Mouse (Mus musculus) neural tube, embryonic 15.5 days (tissue): ENCODE measurements around the gene Anapc2. TPM values are rescaled to one million over a fixed set of nuclear protein-coding genes. Genes with fewer than 3 reads are reported as not detected.
"Not testable (repeated sequence)": the region's sequence is repeated elsewhere in the genome, so short reads cannot be mapped to it uniquely, and the experiment has no call there.

ENCODE experiments used
- ATAC-seq: fragments of 200-750 bp; cut with Nextera tagmentation; 2 replicates; pipeline ENCODE4 v1.8.0; 2017; ENCODE audit warnings: mild to moderate bottlenecking, moderate TSS enrichment, moderate library complexity; ENCODE audit not compliant: low FRiP score
- H3K27ac ChIP-seq: fragments of 300-500 bp; sonication (generic); replicated peaks from 2 replicates; pipeline ENCODE4 v1.5.1; 2015; ENCODE audit warnings: mild to moderate bottlenecking, inconsistent platforms
- H3K27me3 ChIP-seq: fragments of 300-500 bp; sonication (generic); replicated peaks from 2 replicates; pipeline ENCODE4 v1.6.1; 2015; ENCODE audit warnings: inconsistent platforms
- H3K36me3 ChIP-seq: fragments of 300-500 bp; sonication (generic); 2 replicates; pipeline ENCODE4 v1.6.1; 2015; ENCODE audit warnings: inconsistent platforms
- H3K4me1 ChIP-seq: fragments of 300-500 bp; sonication (generic); 2 replicates; pipeline ENCODE4 v1.6.1; 2015; ENCODE audit warnings: inconsistent platforms
- H3K4me2 ChIP-seq: fragments of 300-500 bp; sonication (generic); 2 replicates; pipeline ENCODE4 v1.6.1; 2015; ENCODE audit warnings: inconsistent platforms, mild to moderate bottlenecking, moderate library complexity
- H3K4me3 ChIP-seq: fragments of 300-500 bp; sonication (generic); replicated peaks from 2 replicates; pipeline ENCODE4 v1.5.1; 2015; ENCODE audit warnings: mild to moderate bottlenecking, inconsistent platforms
- H3K9ac ChIP-seq: fragments of 300-500 bp; sonication (generic); replicated peaks from 2 replicates; pipeline ENCODE4 v1.6.1; 2015; ENCODE audit warnings: mild to moderate bottlenecking, inconsistent platforms
- H3K9me3 ChIP-seq: fragments of 300-500 bp; sonication (generic); replicated peaks from 2 replicates; pipeline ENCODE4 v1.6.1; 2016; ENCODE audit warnings: inconsistent platforms
- WGBS: fragments of 180-500 bp; shearing (Covaris S2); methylation state at CpG from one replicate; pipeline ENCODE4 v1.1.7; 2015; ENCODE audit warnings: mixed read lengths; 5-methylcytosine and 5-hydroxymethylcytosine counted together
- polyA plus RNA-seq: library from polyadenylated mRNA; unstranded; fragments of >200 nt; fragmentation: Nextera tagmentation; extraction: Ambion mirVana; gene quantifications from 2 replicates; pipeline ENCODE4 v1.2.1, GENCODE M21; 2015

Anapc2 gene
- polyA plus RNA-seq, 1 experiment from 2014 or later = 125 TPM

DNA sequence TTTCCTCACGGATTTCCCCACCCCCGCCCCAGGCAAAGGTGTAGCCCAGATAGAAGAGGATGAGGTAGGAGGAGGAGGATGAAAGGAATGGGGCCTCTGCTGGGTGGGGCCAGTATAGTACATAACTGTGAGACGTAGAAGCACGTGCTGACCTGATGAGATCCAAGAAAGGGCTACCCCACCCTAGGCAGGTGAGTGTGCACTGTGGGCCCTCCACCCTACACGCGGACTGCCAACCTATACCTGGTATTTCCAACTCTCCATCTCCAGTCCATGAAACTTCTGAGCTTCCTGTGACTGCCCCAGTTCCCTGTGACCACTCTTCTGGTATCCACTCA is 30.9 kb upstream of the Anapc2 start:
- 21% methylated on average over 6 of the region's 6 CpGs for WGBS
- H3K9ac ChIP-seq = peak overlapping the region; percentile 86
- peaks cover 3% of the 10 kb centered on the region; the same call in 1 of the 2 replicates for H3K27me3 ChIP-seq
- peak overlapping the region; percentile 84 for H3K27ac ChIP-seq
- peak overlapping the region; percentile 72 for H3K4me3 ChIP-seq
- H3K4me2 ChIP-seq = peak overlapping the region; percentile 67
- peaks cover 23% of the 10 kb centered on the region for H3K36me3 ChIP-seq
- no peaks in the 10 kb centered on the region for H3K9me3 ChIP-seq
- ATAC-seq = peak; percentile 30
- peaks cover 42% of the 10 kb centered on the region for H3K4me1 ChIP-seq

GRCm38 (mm10) chr2:25242101-25242506 is 30.2 kb upstream of the Anapc2 start, which contains the start of the genes Rnf208 and Cysrt1:
Gene Rnf208 (plus strand): TSS chr2:25242255.
Gene Cysrt1 (minus strand): TSS chr2:25242452.
- Histone ChIP-seq H3K4me1 (peaks cover 42% of the 10 kb centered on the region), H3K9me3 (no peaks in the 10 kb centered on the region), H3K9ac (peak within 1 kb of the TSS; percentile 86), H3K27me3 (0 out of 2 replicates have a peak, but pooled peaks cover 3% of the 10 kb centered on the region), H3K4me2 (peak within 1 kb of the TSS; percentile 67), H3K36me3 (peaks cover 26% of the 10 kb centered on the region), H3K4me3 (peak within 1 kb of the TSS; percentile 72), H3K27ac (peak within 1 kb of the TSS; percentile 84)
- peak; percentile 72 for ATAC-seq
- under 1% methylated on average over 47 of the region's 59 CpGs for WGBS

GRCm38 (mm10) chr2:25243342-25243741 is 28.9 kb upstream of the Anapc2 start:
- peak overlapping the region; percentile 67 for H3K4me2 ChIP-seq
- peak overlapping the region; percentile 72 for H3K4me3 ChIP-seq
- no peaks in the 10 kb centered on the region for H3K9me3 ChIP-seq
- peak overlapping the region; percentile 86 for H3K9ac ChIP-seq
- peaks cover 42% of the 10 kb centered on the region for H3K4me1 ChIP-seq
- no peak overlapping the region for H3K27ac ChIP-seq
- no peaks in the 10 kb centered on the region for H3K27me3 ChIP-seq
- H3K36me3 ChIP-seq = peaks cover 28% of the 10 kb centered on the region
- WGBS = 81% methylated on average over 8 of the region's 8 CpGs
- ATAC-seq = no peak

DNA sequence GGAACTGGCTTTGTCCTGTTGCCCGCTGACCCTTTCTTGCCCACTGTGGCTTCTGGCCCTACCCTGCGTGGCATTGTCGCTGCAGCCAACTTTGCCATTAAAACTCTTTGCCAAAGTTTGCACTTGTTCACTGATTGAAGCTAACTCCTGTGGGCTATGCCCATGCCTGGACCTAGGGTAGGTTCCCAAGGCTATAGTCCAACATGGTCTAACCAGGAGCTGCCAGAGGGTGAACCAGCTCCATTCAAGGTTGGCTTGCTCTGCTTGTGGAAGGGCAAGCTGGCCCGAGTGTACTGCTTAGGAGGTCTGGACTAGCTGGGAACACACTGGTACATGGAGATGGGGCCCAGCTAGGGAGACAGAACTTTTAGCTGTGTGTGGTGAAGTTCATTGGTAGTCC is 28.1 kb upstream of the Anapc2 start:
- 92% methylated on average over 4 of the region's 4 CpGs for WGBS
- Histone ChIP-seq H3K4me1 (peaks cover 42% of the 10 kb centered on the region), H3K27me3 (no peaks in the 10 kb centered on the region), H3K9me3 (no peaks in the 10 kb centered on the region), H3K4me3 (no peak overlapping the region), H3K4me2 (peak overlapping the region; percentile 67; the same call in 1 of the 2 replicates), H3K36me3 (peaks cover 35% of the 10 kb centered on the region), H3K27ac (no peak overlapping the region), H3K9ac (no peak overlapping the region)
- no peak for ATAC-seq

DNA sequence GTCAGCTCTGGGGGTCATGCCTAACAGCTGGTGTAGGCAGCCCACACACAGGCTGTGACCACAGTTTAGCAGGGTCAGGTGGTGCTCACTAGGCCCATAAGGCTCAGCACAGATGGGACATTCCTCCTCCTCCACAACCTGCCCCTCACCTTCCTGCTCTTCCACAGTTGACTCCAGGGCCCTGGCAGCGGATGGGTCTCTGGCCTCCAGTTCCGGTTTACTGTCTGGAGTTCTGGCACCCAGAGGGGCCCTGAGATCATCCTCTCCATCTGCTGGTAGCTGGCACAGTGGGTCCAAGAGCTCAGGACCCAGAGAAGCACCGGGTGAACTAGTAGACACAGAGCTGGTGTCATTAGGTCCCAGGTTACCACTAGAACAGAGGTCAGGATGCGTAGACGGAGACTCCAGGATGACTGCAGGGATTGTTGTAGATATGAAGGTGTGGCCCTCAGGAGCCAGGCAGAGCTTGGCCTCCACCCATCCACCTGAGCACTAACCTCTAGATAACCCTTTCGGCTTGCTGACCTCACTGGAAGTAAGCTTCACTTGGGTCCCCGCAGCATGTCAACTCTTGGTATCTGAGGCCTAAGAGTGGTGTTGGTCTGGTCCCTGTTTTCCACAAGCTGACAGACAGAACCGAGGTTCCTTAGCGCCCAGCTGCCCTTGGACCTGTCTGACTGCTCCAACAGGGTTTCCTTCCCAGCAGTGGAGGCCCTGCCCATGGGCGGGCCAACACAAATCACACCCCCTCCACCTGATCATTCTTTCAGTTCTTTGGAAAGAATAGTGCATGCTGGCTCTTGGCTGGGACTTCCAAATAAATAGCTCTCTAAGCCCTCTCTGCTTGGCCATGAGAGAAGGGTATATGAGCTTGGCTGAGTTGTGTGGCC is 25.9 kb upstream of the Anapc2 start, which contains the start of gene AL732309.1:
Gene AL732309.1 (minus strand): TSS at position 681 of the 890 bp plus-strand sequence.
- no peak within 1 kb of the TSS for H3K4me3 ChIP-seq
- no peak for ATAC-seq
- H3K36me3 ChIP-seq = peaks cover 54% of the 10 kb centered on the region
- no peaks in the 10 kb centered on the region for H3K27me3 ChIP-seq
- no peak within 1 kb of the TSS for H3K4me2 ChIP-seq
- no peak within 1 kb of the TSS for H3K9ac ChIP-seq
- H3K4me1 ChIP-seq = peaks cover 30% of the 10 kb centered on the region
- 91% methylated on average over 10 of the region's 10 CpGs for WGBS
- no peaks in the 10 kb centered on the region for H3K9me3 ChIP-seq
- no peak within 1 kb of the TSS for H3K27ac ChIP-seq

DNA sequence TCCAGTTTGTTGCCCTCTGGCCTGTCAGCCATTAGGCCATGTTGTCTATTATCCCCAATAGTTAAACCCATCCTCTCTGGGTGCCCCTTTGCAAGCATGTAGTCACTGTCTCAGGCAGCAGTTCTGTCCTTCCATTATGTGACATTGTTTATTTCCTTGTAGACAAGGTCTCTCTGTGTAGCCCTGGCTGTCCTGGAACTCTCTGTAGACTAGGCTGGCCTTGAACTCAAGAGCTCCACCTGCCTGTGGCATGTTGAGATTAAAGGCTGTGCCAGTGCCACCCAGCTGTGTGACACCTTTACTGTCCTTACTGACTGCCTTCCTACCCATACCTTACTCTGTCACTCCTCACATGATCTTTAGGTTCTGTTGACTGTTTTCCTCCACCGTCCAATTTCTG is 19.9 kb upstream of the Anapc2 start:
- no peaks in the 10 kb centered on the region for H3K27me3 ChIP-seq
- WGBS = 73% methylated on average over 1 of the region's 1 CpGs
- no peaks in the 10 kb centered on the region for H3K9me3 ChIP-seq
- no peak overlapping the region for H3K4me3 ChIP-seq
- no peak for ATAC-seq
- H3K4me2 ChIP-seq = no peak overlapping the region
- no peak overlapping the region for H3K9ac ChIP-seq
- no peak overlapping the region for H3K27ac ChIP-seq
- peaks cover 44% of the 10 kb centered on the region for H3K36me3 ChIP-seq
- H3K4me1 ChIP-seq = peaks cover 25% of the 10 kb centered on the region

- Histone ChIP-seq H3K4me2 (peak within 1 kb of the TSS; percentile 95), H3K4me1 (peaks cover 29% of the 10 kb centered on the region), H3K9me3 (no peaks in the 10 kb centered on the region), H3K27me3 (no peaks in the 10 kb centered on the region), H3K4me3 (peak within 1 kb of the TSS; percentile 100), H3K9ac (peak within 1 kb of the TSS; percentile 96), H3K27ac (peak within 1 kb of the TSS; percentile 83), H3K36me3 (peaks cover 25% of the 10 kb centered on the region)
- peak; percentile 93 for ATAC-seq
- under 1% methylated on average over 38 of the region's 39 CpGs for WGBS
These were observed 16.9 kb upstream of the Anapc2 start, which contains the start of gene Tmem203 for GRCm38 (mm10) chr2:25255284-25255779. Gene Tmem203 (plus strand): TSS chr2:25255439.

DNA sequence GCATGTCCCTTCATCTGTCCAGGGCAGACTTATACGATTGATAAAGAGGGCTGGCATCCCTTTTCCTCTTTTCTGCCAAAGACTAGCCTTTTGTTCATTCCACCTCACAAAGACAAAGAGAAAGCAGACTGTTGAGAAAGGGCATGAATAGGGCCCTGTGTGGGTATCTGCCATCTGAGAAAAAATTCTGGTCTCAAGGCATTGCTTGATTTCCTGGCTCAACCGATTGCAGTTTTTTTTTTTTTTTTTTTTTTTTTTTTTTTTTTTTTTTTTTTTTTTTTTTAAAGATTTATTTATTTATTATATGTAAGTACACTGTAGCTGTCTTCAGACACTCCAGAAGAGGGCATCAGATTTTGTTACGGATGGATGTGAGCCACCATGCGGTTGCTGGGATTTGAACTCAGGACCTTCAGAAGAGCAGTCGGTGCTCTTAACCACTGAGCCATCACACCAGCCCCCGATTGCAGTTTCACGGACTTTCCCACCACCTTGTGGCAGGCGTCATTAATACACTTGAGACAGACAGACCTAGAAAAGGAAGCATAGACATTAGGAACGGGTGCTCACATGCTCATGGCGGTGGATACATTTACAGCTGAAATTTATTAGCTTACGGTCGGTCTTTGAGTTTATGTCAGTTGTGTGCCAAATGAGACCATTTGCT is 15.7 kb upstream of the Anapc2 start:
- Histone ChIP-seq H3K4me1 (peaks cover 30% of the 10 kb centered on the region), H3K36me3 (peaks cover 14% of the 10 kb centered on the region), H3K9ac (peak overlapping the region; percentile 96), H3K4me2 (peak overlapping the region; percentile 95), H3K4me3 (peak overlapping the region; percentile 100)
- ATAC-seq, H3K27me3 ChIP-seq, H3K27ac ChIP-seq, H3K9me3 ChIP-seq: not testable (repeated sequence)
- WGBS = 58% methylated on average over 12 of the region's 12 CpGs

GRCm38 (mm10) chr2:25257250-25257649 is 15.0 kb upstream of the Anapc2 start:
- peaks cover 36% of the 10 kb centered on the region for H3K4me1 ChIP-seq
- not testable (repeated sequence) for ATAC-seq, H3K36me3 ChIP-seq, H3K9ac ChIP-seq, H3K27me3 ChIP-seq, H3K27ac ChIP-seq, H3K4me3 ChIP-seq, H3K9me3 ChIP-seq
- H3K4me2 ChIP-seq = peak overlapping the region; percentile 13; the same call in 1 of the 2 replicates
- 88% methylated on average over 5 of the region's 5 CpGs for WGBS

DNA sequence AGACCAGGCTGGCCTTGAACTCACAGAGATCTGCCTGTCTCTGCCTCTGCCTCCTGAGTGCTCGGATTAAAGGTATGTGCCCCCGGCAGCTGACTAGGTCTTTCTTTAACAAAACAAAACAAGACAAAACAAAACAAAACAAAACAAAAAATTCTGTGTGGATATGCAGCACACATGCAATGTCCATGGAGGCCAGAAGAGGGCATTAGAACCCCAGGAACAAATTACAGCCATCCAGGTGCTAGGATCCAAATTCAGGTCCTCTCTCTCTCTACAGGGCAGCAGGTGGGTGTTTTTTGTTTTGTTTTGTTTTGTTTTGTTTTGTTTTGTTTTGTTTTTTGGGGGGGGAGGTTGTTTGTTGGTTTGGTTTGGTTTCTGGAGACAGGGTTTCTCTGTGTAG is 13.4 kb upstream of the Anapc2 start:
- H3K27me3 ChIP-seq = no peaks in the 10 kb centered on the region
- H3K27ac ChIP-seq = no peak overlapping the region
- no peak overlapping the region for H3K4me2 ChIP-seq
- H3K36me3 ChIP-seq = no peaks in the 10 kb centered on the region
- no peaks in the 10 kb centered on the region for H3K9me3 ChIP-seq
- H3K4me3 ChIP-seq = no peak overlapping the region
- peaks cover 46% of the 10 kb centered on the region for H3K4me1 ChIP-seq
- ATAC-seq = no peak
- whole genome bisulfite sequencing = 47% methylated on average over 2 of the region's 2 CpGs
- H3K9ac ChIP-seq = no peak overlapping the region

DNA sequence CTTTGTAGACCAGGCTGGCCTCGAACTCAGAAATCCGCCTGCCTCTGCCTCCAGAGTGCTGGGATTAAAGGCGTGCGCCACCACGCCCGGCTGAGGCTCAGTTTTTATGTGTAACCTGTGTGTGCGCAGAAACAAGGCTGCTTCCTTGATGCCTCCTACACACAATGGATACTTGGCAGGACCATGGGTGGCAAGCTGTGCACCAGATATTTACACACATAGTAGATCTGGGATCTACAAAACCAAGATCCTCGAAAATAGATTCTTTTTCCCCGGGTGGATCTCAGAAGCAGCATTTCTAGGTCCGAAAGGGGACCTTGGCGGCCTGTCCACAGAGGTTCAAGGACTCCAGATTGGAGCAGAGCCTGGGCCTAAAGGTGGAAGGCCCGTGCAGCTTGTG is 10.4 kb upstream of the Anapc2 start:
- peak overlapping the region; percentile 78 for H3K27ac ChIP-seq

More for the DNA sequence above, 10.4 kb upstream of the Anapc2 start:
- no peaks in the 10 kb centered on the region for H3K9me3 ChIP-seq
- H3K27me3 ChIP-seq = no peaks in the 10 kb centered on the region
- H3K4me2 ChIP-seq = peak overlapping the region; percentile 100
- peaks cover 56% of the 10 kb centered on the region for H3K4me1 ChIP-seq
- peak overlapping the region; percentile 85 for H3K4me3 ChIP-seq
- H3K36me3 ChIP-seq = no peaks in the 10 kb centered on the region
- peak overlapping the region; percentile 45 for H3K9ac ChIP-seq
- WGBS = 47% methylated on average over 12 of the region's 12 CpGs
- ATAC-seq = peak; percentile 7; the same call in 1 of the 2 replicates
